Mouse (Mus musculus) embryonic facial prominence, embryonic 12.5 days (tissue): ENCODE measurements around the gene Slc5a4b. TPM values are rescaled to one million over a fixed set of nuclear protein-coding genes. Genes with fewer than 3 reads are reported as not detected.

ENCODE experiments used
- ATAC-seq: fragments of 200-750 bp; cut with Nextera tagmentation; 2 replicates; pipeline ENCODE4 v1.8.0; 2017; ENCODE audit not compliant: insufficient number of reproducible peaks, insufficient read depth, low FRiP score, low TSS enrichment
- H3K27ac ChIP-seq: fragments of 300-500 bp; sonication (generic); 2 replicates; pipeline ENCODE4 v1.5.1; 2016; ENCODE audit warnings: mild to moderate bottlenecking
- H3K27me3 ChIP-seq: fragments of 300-500 bp; sonication (generic); 2 replicates; pipeline ENCODE4 v1.6.1; 2016; ENCODE audit warnings: mild to moderate bottlenecking, moderate library complexity
- H3K36me3 ChIP-seq: fragments of 300-500 bp; sonication (generic); 2 replicates; pipeline ENCODE4 v1.6.1; 2016; ENCODE audit warnings: mild to moderate bottlenecking
- H3K4me1 ChIP-seq: fragments of 300-500 bp; sonication (generic); 2 replicates; pipeline ENCODE4 v1.6.1; 2016
- H3K4me2 ChIP-seq: fragments of 300-500 bp; sonication (generic); replicated peaks from 2 replicates; pipeline ENCODE4 v1.6.1; 2016; ENCODE audit warnings: mild to moderate bottlenecking, moderate library complexity
- H3K4me3 ChIP-seq: fragments of 300-500 bp; sonication (generic); 2 replicates; pipeline ENCODE4 v1.5.1; 2016; ENCODE audit warnings: mild to moderate bottlenecking
- H3K9ac ChIP-seq: fragments of 300-500 bp; sonication (generic); 2 replicates; pipeline ENCODE4 v1.6.1; 2016; ENCODE audit warnings: mild to moderate bottlenecking, moderate library complexity
- H3K9me3 ChIP-seq: fragments of 300-500 bp; sonication (generic); 2 replicates; pipeline ENCODE4 v1.6.1; 2016; ENCODE audit warnings: mild to moderate bottlenecking, moderate library complexity
- WGBS: fragments of 180-500 bp; shearing (Covaris S2); methylation state at CpG from one replicate; pipeline ENCODE4 v1.1.7; 2016; 5-methylcytosine and 5-hydroxymethylcytosine counted together
- microRNA-seq: library from miRNA; unstranded; fragments of <30 nt; microRNA quantifications from one replicate; pipeline ENCODE4, GENCODE M21; 2017
- polyA plus RNA-seq: library from polyadenylated mRNA; unstranded; fragments of >200 nt; fragmentation: Nextera tagmentation; extraction: Ambion mirVana; gene quantifications from 2 replicates; pipeline ENCODE4 v1.2.1, GENCODE M21; 2016

The Slc5a4b gene
- polyA plus RNA-seq, 1 experiment from 2014 or later, result 0.05 TPM

DNA sequence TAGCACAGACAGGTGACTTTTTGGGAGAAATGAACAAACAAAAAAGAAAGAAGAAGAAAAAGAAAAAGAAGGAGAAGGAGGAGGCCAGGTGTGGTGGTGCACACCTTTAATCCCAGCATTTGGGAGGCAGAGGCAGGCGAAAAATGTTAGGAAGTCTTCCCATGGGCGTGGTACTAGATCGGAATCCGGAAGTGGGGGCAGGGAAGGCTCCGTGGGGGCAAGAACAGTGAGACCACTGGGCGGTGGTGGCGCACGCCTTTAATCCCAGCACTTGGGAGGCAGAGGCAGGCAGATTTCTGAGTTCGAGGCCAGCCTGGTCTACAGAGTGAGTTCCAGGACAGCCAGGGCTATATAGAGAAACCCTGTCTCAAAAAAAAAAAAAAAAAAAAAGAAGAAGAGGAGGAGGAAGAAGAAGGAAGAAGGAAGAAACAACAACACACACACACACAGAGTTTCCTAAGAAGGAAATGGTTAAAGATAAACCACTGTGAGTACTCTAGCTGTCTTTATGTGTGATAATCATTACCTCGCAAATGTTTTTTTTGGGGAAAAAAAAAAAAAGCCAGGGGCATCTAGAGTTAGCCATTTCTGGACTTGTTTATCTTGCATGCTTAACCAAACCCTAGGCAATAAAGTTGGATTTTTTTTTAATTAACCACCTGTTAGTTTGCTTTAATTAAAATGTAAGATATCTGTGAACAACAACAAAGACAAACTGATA is 85.1 kb downstream of the Slc5a4b start:
- no peaks in the 10 kb centered on the region for H3K27me3 ChIP-seq
- no peak overlapping the region for H3K9ac ChIP-seq
- no peak overlapping the region for H3K4me2 ChIP-seq
- no peak for ATAC-seq
- peaks cover 4% of the 10 kb centered on the region; the same call in 1 of the 2 replicates for H3K4me1 ChIP-seq
- no peak overlapping the region for H3K4me3 ChIP-seq
- H3K9me3 ChIP-seq, result no peaks in the 10 kb centered on the region
- 93% methylated on average over 10 of the region's 10 CpGs for WGBS
- H3K27ac ChIP-seq, result no peak overlapping the region
- H3K36me3 ChIP-seq, result no peaks in the 10 kb centered on the region

DNA sequence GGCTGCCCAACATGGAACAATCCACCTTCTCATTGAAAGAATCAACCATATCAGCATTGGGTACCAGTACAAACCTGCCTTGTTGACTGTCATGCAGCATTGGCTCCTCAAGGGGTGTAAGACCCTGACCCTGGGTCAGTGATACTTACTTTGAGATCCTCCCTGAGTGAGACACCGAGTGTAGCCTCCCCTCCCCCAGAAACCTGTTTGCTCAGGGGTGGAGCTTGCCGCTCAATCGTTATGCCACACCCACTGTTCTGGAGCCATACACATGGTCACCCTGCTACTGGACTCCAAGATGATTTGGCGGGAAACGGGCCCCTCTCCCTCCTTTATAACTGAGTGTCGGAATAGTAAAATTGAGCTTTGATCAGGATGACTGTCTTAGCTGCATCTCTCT is 86.8 kb downstream of the Slc5a4b start:
- Histone ChIP-seq H3K9me3 (no peaks in the 10 kb centered on the region), H3K36me3 (no peaks in the 10 kb centered on the region), H3K4me2 (no peak overlapping the region), H3K4me3 (no peak overlapping the region), H3K27ac (no peak overlapping the region), H3K9ac (no peak overlapping the region), H3K27me3 (no peaks in the 10 kb centered on the region), H3K4me1 (peaks cover 4% of the 10 kb centered on the region; the same call in 1 of the 2 replicates)
- 91% methylated on average over 6 of the region's 6 CpGs for WGBS
- no peak for ATAC-seq

DNA sequence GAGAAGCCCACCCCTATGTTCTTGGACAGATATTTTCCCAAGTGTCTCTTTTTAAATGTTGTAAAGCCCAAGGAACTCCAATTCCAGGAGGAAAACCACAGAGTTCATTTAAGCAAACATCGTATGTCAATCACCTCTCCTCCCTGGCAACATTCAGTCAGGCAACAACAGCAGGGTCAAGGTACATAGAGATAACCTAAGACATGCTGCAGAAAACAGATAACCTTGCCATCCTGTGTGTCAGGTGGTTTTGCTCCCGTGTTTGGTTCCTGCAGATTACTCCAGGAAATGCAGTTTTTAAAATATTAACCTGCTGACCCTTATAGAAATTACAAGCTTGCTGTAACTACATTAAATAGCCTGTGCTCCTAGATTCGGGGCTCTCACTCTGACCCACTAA is 89.0 kb downstream of the Slc5a4b start:
- Histone ChIP-seq H3K36me3 (no peaks in the 10 kb centered on the region), H3K4me3 (no peak overlapping the region), H3K27me3 (no peaks in the 10 kb centered on the region), H3K9ac (no peak overlapping the region), H3K4me2 (no peak overlapping the region), H3K4me1 (no peaks in the 10 kb centered on the region), H3K27ac (no peak overlapping the region), H3K9me3 (no peaks in the 10 kb centered on the region)
- WGBS, result 73% methylated on average over 3 of the region's 3 CpGs
- no peak for ATAC-seq

DNA sequence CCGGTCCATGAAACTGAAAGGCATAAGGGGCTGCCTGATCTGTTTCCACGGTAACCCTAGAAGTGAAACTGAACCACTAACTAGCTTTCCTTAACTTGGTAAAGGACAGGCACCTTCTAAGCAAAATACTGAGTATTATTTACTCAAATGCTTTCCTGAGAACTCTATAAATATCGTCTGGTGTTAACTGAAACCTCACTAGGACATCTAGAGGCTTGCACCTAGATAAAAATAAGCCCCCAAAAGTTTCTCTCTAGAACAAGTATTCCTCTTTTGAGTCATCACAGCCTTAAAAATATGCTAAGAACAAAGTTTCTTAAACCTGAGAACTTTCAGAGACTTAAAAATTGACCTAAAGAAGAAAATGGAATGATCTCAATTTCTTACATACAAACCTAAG is 93.9 kb downstream of the Slc5a4b start:
- no peaks in the 10 kb centered on the region for H3K27me3 ChIP-seq
- no peak overlapping the region for H3K9ac ChIP-seq
- H3K27ac ChIP-seq, result no peak overlapping the region
- 84% methylated on average over 3 of the region's 3 CpGs for WGBS
- H3K4me2 ChIP-seq, result no peak overlapping the region
- H3K4me1 ChIP-seq, result no peaks in the 10 kb centered on the region
- ATAC-seq, result no peak
- no peaks in the 10 kb centered on the region for H3K9me3 ChIP-seq
- H3K36me3 ChIP-seq, result no peaks in the 10 kb centered on the region
- no peak overlapping the region for H3K4me3 ChIP-seq

DNA sequence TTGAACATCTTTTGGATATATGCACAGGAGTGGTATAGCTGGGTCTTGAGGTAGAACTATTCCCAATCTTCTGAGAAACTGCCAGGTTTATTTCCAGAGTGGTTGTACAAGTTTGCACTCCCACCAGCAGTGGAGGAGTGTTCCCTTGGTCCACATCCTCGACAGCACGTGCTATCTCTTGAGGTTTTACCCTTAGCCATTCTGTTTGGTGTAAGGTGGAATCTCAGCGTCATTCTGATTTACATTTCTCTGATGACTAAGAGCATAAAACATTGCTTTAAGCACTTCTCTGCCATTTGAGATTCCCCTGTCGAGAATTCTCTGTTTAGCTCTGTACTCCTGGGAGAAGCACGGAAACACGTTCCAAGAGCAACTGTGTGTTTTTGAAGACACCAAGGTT is 97.8 kb downstream of the Slc5a4b start:
- WGBS, result 81% methylated on average over 6 of the region's 6 CpGs
- ATAC-seq, result no peak

DNA sequence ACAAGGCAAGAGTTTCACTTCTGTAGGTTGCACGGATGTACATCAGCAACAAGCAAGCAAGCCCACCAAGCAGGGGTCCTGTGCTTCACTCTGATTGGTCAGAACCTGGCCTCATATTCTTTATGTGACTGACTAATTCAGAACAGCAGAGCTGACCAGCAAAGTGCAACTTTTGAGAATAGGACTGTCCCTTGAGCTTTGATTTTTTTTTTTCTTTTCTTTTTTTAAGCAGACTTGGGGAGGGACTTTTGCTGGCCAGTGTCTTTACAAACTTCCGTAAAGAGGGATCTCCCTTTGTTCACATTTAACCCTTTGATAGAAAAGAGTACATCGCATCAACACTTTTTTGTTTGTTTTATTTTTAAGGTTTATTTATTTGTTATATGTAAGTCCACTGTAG is 100.9 kb downstream of the Slc5a4b start:
- H3K4me1 ChIP-seq, result no peaks in the 10 kb centered on the region
- H3K27ac ChIP-seq, result no peak overlapping the region
- 77% methylated on average over 3 of the region's 3 CpGs for WGBS
- no peak overlapping the region for H3K4me2 ChIP-seq
- H3K36me3 ChIP-seq, result no peaks in the 10 kb centered on the region
- H3K4me3 ChIP-seq, result no peak overlapping the region
- ATAC-seq, result no peak
- no peaks in the 10 kb centered on the region for H3K27me3 ChIP-seq
- H3K9ac ChIP-seq, result no peak overlapping the region
- H3K9me3 ChIP-seq, result no peaks in the 10 kb centered on the region

More for the DNA sequence above, 97.8 kb downstream of the Slc5a4b start:
- Histone ChIP-seq H3K4me2 (no peak overlapping the region), H3K9ac (no peak overlapping the region), H3K4me3 (no peak overlapping the region), H3K36me3 (no peaks in the 10 kb centered on the region), H3K9me3 (no peaks in the 10 kb centered on the region), H3K27ac (no peak overlapping the region), H3K4me1 (no peaks in the 10 kb centered on the region), H3K27me3 (no peaks in the 10 kb centered on the region)

Small RNAs within 50 kb of the gene (microRNA-seq; reads per million reads assigned to microRNA genes)
- not detected for gene Mir6409

Other genes starting within 250 kb of the Slc5a4b start
- gene Derl3, start 217.5 kb downstream of the Slc5a4b start, polyA plus RNA-seq, result 3.2 and 3.9 TPM in 2 replicates
- gene Smarcb1, start 189.3 kb downstream of the Slc5a4b start, polyA plus RNA-seq, result 269 TPM in 2 replicates
- 10.2 and 11.8 TPM in 2 replicates for gene Chchd10, start 177.8 kb downstream of the Slc5a4b start, polyA plus RNA-seq
- gene Mmp11, start 174.5 kb downstream of the Slc5a4b start, polyA plus RNA-seq, result 110 and 112 TPM in 2 replicates
- 0.31 and 0.37 TPM in 2 replicates for gene Gm867, start 170.3 kb downstream of the Slc5a4b start, polyA plus RNA-seq
- gene Vpreb3, start 167.9 kb downstream of the Slc5a4b start, polyA plus RNA-seq, result 0.56 and 0.79 TPM in 2 replicates
- gene Gm5134, start 156.4 kb downstream of the Slc5a4b start, polyA plus RNA-seq, result not detected in 2 replicates
- 26.4 and 28.7 TPM in 2 replicates for gene Zfp280b, start 78.3 kb downstream of the Slc5a4b start, polyA plus RNA-seq
- not detected in 2 replicates for gene Slc5a4a, start 36.5 kb upstream of the Slc5a4b start, polyA plus RNA-seq
- gene Prmt2, start 126.9 kb upstream of the Slc5a4b start, polyA plus RNA-seq, result 69.4 and 75.0 TPM in 2 replicates
- 1.2 and 1.6 TPM in 2 replicates for gene S100b, start 142.9 kb upstream of the Slc5a4b start, polyA plus RNA-seq
- 12.5 and 14.9 TPM in 2 replicates for gene Dip2a, start 234.3 kb upstream of the Slc5a4b start, polyA plus RNA-seq